Mouse (Mus musculus) ES-CJ7 (cell line): ENCODE results near the gene Eif3d.

Experiments used
- DNase-seq: peaks from one replicate; pipeline ENCODE4 v3.0.0; 2011; ENCODE audit warnings: low read depth, low spot score

Eif3d gene

DNA sequence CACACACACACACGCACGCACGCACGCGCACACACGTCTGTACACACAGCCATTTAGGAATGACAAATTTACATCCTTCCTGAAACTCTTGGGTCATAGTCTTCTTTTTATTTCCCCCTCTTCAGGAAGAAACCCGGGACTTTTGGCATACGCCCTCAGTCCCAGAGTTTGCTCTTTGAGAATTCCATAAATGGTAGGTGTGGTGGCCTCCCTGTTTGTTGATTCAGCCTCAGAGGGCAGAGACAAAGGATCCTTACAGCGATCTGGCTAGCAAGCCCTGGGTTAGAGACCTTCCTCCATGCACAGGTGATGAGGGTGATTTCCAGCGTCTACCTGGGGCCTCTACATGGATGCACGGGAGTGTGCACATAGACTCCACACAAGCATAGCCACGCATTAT lies 51.2 kb downstream of the Eif3d start:
- no peak for DNase-seq

DNA sequence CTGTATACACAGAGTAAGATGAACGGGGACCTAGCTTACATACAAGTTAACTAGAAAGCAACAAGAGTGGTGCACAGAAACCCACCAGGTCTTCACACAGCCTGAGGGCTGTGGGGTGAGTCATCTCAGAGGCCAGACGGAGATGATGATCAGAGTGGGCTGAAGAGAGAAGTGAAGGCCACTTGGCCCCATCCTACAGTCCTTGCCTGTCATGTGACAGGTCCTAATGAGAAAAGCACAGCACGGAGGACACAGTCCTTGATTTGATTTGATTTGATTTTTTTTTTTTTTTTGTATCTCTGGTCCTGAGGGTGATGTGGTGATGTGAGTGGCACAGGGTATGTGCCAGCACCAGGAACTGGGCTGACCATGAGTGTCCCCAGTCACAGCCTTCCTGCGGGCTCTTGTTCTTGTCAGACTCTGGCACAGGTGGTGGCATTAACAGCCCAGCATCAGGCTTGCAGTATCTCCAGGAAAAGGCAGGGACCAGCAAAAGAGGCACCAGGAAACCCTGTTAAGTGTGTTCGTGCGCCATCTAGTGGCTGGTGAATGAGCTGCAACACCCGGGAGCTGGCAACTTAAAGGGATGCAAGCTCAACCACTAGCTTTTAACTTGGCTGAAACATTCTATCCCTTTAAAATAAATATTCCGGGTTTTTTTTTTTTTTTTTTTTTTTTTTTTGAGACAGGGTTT lies 53.6 kb downstream of the Eif3d start:
- peak; percentile 89 for DNase-seq

DNA sequence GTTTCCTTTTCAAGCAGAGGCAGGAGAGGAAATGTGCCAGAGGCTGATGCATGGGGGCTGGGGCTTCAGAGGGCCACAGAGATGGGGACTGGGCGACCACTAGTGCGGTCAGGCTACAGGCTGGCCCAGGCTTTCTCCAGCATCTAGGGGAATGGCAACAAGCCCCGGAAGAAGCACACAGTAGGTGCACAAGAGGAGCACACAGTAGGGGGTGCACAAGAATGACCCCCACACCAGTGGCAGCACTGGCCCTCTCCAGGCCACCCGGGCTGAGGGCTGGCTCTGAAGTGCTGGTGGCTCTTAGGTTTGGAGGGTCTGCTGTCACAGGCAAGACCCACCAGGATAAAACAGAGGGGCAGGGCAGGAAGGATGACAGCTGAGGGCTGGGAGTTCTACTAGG lies 55.3 kb downstream of the Eif3d start:
- DNase-seq = no peak

DNA sequence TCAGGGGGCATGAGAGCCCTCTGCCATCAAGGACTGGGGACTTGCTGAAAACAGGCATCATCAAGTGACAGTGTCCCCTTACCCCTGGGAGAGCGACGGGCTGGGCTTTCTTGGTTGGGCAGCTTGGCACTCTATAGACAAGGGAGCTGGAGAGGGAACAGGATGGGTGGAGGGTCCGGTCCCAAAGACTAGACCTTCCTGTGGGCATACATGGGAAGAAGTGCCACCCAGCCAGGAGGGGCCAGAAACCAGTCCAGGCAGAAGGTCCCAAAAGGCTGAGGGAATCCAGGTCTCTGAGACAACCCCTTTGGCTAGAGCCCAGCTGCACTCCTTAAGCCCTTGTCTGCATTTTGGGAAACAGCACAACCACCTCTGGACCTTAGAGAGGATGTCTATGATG lies 56.1 kb downstream of the Eif3d start:
- DNase-seq = no peak

DNA sequence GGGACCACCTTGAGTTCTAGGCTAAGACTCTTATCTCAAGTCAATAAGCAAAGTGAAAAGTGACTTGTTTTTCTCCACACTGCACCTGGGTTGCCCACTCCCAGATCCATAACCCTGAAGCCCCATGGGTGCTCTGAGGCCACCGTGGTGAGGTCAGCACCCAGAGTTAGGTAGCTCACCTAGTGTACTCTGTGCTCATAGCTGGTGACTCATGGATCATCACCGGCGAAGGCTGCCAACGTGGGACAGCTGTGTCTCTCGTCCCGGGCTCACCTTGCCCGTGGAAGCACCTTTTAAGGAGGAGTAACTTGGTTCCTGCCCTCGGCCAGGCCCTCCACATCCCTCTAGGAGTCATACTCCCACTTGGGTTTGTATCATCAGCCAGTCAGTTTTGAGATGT lies 57.6 kb downstream of the Eif3d start:
- DNase-seq = no peak

DNA sequence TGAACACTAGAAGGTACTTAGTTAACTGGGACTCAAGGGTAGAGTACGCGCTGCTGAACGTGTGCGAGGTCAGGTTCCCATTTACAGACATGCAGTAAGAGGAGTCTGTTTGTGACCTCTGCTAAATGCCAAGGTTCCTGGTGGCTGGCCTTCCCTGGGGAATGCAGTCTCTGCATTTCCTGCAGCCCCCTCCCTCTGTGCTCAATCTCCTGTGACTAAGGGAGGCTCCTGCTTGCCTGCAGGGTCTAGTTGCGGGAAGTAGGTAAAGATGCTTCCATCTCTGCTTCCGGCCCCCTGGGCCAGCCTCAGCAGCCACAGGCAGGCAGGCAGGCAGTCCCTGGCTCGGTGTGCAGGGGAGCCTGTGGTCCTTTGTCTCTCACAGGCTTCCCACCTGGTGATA lies 58.0 kb downstream of the Eif3d start:
- peak; percentile 50 for DNase-seq

DNA sequence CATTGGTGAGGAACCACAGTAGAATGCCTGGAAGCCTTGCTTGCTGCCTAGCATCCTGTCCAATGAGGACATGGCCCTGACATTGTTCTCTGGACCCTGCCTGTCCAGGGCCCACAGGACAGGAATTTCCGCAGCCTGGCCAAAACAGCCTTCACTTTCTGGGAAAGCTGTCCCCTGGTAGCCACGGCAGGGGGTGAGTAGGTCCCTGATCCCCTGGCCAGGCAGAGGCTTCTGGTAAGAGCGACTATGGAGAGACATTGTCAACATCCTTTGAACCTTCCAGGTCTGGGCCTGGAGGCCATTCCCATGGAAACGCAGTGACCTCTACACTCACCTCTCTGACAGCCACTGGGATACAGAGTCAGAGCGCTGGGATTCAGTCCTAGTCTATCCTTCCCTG lies 58.6 kb downstream of the Eif3d start:
- DNase-seq = no peak

DNA sequence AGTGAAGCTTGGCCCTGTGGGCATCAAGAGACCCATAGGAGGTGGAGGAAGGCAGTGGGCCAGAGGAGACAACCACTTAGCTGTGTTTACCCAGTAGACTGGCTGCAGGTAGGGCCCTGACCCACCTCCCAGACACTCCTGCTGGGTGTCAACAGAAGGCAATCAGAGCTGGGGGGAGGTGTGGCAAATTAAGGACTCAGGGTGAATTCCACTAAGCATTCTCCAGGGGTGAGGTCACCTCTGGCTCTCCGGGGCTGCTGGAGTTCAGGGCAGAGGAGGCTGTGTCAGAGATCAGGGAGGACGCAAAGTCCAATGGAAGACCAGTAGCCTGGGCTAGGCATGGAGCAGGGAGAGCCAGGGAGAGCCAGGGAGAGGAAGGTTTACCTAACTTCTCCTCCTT lies 59.5 kb downstream of the Eif3d start:
- peak; percentile 80 for DNase-seq
